Mouse (Mus musculus) liver, postnatal 0 days (tissue): ENCODE results near the gene Marc1.
A peak's percentile ranks its signal among the peaks of the same experiment; 100 is the strongest.

Experiments used
- CTCF ChIP-seq: sonication (generic); IDR thresholded peaks from 2 replicates; pipeline ENCODE4 v1.5.1; 2016; ENCODE audit warnings: antibody characterized with exemption, low read depth
- EP300 ChIP-seq: IDR thresholded peaks from 2 replicates; pipeline ENCODE4 v1.6.1; 2016; ENCODE audit warnings: antibody characterized with exemption, low read depth, mild to moderate bottlenecking

DNA sequence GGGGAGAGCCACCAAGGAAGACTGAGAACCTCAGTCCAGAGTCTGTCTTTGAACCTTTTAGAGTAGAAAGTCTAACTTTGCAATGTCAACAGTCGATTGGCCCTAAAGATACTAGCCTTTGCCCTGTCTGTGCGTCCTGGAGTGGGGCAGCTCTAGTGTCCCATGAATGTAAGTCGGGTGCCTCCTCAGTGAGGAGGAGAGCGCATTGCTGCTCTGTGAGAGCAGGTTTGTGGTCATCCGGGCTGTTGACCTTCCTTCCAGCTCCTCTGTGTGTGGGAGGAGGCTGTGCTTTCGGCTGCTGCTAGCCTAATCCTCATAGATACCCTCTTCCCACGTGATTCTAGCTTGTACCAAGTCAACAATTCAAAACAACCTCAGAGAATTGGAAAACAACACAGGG, 40.1 kb upstream of the Marc1 start:
- TF ChIP-seq CTCF (no peak), EP300 (peak; percentile 29; the same call in 1 of the 2 replicates)
